Mouse (Mus musculus): ENCODE measurements around the gene Csnk2a1. TPM values are rescaled to one million over a fixed set of nuclear protein-coding genes. Genes with fewer than 3 reads are reported as not detected.
"Not testable (repeated sequence)": the region's sequence is repeated elsewhere in the genome, so short reads cannot be mapped to it uniquely, and the experiment has no call there.

Csnk2a1 gene
- total RNA-seq, 2 experiments from 2014 or later = 95.2 to 104 TPM

DNA sequence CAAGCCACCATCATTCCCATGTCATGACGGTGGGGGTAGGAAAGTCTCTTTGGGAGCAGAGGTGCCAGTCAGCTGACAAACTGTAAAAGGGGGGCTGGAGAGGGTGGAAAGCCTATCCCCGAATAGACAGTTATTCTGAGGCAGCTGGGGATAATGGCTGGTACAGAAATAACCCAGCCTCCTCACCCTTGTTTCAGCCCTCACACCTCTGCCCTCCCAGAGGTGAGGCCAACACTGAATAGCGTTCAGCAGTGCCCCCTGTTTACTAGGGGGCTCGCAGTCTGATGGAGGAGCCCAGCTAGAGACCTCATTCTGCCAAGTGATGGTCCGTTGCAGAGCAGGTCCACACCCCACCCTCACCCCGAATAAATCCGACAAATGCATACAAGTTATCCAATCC, 1.1 kb upstream of the Csnk2a1 start:
- intact Hi-C loops (cut with DNase I) = loop anchor here (5.0 kb wide), 1 partner anchor 107 kb away; the partner anchor contains the start of gene Rbck1
- DNase-seq (ENCODE audit: low spot score) = no peak

DNA sequence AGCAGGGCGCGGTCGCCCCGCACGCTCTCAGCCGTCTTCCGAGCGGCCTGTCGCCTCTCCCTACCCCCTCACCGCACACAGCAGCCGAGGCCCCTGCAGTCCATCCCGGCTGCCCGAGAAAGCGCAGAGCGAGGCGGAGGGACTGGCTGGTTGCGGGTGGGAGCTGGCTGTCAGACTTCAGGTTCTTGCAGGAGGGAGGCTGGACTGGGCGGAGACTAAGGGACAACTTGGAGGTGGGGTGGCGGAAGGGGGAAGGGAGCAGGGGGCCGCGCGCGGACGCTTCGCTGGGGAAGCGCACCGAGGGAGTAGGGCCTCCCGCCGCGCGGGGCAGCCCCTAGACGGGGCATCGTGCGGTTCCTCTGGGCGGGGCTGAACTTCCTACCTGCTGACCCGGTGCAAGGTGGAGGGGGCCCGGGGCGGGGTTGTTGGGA, 427 bp downstream of the Csnk2a1 start:
- DNase-seq (ENCODE audit: low spot score) = no peak
- intact Hi-C loops (cut with DNase I) = loop anchor here (5.0 kb wide), 1 partner anchor 105 kb away; the partner anchor contains the start of gene Rbck1

DNA sequence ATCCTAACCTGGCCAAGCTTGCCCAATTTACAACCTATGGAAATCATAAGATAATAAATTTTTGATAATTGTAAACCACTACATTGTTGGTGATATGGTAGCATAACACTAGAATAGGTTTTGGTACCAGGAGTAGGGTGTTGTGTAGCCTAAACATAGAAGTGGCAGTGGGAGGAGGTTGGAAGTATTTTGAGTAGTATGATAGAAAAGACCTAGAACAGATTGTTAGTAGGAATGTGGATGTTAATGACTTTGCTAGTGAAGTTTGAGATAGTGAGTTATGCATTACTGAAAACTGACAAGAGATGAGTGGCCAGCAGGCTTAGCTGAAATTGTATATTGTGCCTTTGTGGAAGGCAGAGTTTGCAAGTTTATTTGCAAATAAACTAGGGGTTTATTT, 3.4 kb downstream of the Csnk2a1 start:
- intact Hi-C loops (cut with DNase I) = no loop called here
- DNase-seq (ENCODE audit: low spot score) = no peak

DNA sequence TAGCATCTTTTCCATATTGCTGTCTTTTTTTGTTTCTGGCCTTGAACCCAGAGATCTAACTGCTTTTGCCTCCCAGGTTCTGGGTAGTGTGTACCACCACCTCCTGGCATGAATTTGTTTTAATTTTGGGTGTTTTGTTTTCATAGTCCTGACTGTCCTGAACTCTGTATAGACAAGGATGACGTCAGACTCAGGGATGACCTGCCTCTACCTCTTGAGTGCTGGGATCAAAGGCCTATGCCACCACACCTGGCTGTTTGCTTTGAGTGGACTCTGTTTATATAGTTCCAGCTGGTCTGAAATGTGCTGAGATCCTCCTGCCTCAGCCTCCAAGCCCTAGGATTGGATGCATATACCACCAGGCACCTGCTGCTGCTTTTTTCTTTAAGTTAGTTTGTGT, 11.3 kb downstream of the Csnk2a1 start:
- DNase-seq (ENCODE audit: low spot score) = no peak

DNA sequence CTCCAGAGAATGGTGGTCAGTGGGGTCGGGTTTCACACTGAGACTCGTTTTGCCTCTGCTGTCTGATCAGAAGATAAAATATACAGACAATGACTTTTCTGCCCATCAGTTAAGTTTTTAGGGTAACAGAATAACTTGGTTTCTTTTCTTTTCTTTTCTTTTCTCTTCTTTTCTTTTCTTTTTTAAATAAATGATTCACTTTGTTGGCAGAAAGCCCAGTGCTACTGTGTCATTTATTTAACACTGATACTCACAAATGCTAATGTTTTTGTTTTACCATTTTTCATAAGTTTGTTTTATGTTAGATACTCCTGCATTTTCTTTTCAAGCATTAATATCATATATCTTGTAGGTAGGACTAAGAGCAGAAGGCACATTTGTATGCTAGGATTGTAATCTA, 13.9 kb downstream of the Csnk2a1 start:
- DNase-seq (ENCODE audit: low spot score) = no peak
- intact Hi-C loops (cut with DNase I) = no loop called here

More for the DNA sequence above, 11.3 kb downstream of the Csnk2a1 start:
- intact Hi-C loops (cut with DNase I) = no loop called here

DNA sequence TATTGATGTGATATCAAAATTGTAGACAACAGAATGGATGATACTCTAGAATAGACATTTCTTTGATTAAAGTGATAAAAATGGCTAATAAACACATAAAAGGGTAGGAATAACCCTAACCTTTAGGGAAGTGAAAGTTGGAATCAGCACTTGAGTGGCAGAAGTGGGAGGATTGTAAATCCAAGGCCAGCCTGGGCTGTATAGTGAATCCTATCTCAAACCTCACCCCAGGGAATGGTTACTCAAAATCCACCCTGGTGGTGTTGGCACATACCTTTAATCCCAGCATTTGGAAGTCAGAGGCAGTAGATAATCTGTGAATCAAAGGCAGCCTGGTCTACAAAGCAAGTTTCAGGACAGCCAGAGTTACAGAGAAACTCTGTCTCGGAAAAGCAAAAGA, 20.6 kb downstream of the Csnk2a1 start:
- intact Hi-C loops (cut with DNase I) = no loop called here
- DNase-seq (ENCODE audit: low spot score) = no peak

DNA sequence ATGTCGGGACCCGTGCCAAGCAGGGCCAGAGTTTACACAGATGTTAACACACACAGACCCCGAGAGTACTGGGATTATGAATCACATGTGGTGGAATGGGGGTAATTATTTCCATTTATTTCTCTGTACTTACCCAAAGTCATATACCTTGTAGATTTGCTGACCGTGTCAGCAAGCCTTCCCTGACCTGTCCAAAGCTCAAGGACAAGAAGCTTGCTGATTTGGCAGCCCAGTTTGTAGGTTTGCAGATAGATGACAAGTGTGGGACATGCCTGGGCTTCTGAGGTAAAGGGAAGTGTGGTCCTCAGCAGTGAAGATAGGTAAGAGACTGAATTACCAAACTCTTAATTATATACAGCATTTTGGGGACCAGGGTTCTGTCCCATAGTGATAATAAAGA, 23.9 kb downstream of the Csnk2a1 start:
- intact Hi-C loops (cut with DNase I) = no loop called here

DNA sequence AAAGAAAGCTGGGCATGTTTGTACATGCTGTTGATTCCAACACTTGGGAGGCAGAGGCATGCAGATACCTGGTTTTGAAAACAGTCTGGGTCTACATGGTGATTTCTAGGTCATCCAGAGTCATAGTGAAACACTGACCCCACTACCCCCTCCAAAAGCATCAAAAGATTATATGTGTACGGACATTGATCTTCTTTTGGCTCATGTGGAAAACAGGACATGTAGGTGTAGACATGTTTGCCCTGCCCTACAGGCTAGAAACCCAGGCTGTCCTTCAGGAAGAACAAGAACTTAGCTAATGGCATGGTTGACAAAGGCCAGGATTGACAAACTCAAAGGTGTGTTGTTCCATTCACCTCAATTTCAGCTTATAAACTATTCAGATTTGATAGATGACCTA, 33.1 kb downstream of the Csnk2a1 start:
- no peak for DNase-seq (ENCODE audit: low spot score)
- intact Hi-C loops (cut with DNase I) = no loop called here

More for the DNA sequence above, 23.9 kb downstream of the Csnk2a1 start:
- DNase-seq (ENCODE audit: low spot score) = no peak

DNA sequence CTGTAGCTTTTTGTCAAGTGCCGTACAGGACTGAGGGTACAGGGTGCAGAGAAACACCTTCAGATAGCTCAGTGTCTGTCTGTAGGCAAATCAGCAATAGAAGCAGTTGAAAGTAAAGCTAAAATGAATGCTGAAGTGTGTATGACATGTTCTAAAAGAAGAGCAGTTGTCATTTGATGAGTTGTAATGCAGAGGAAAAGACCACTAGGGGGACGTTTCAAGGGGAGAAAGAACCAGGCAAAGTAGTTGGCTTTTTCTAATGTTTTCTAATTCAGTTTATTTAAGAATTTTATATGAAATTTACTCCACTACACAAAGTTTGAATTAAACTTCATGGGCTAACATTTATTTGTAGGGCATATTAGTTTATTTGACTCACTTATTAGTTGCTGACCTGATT, 47.0 kb downstream of the Csnk2a1 start:
- intact Hi-C loops (cut with DNase I) = loop anchor here (5.0 kb wide), 1 partner anchor 94 kb away; no protein-coding TSS in a partner anchor
- DNase-seq (ENCODE audit: low spot score) = no peak

DNA sequence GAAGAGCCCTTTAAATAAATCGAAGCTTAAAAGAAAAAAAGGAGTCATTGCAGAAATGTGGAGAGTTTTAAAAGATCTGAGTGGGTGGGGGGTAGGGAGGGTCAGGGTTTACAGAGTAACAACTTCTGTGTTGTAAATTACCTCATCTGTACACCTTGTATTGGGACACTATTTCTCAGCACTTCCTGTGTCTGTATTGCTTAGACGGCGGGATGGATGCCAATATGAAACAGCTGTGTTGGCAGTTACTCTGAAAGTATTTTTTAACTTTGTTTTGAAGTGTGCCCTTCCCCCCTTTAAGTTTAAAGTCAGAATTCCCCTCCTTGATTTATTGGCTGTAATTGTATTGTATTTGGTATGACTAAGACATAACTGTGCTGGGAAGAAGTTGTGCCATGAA, 54.8 kb downstream of the Csnk2a1 start:
- DNase-seq (ENCODE audit: low spot score) = no peak
- intact Hi-C loops (cut with DNase I) = no loop called here

DNA sequence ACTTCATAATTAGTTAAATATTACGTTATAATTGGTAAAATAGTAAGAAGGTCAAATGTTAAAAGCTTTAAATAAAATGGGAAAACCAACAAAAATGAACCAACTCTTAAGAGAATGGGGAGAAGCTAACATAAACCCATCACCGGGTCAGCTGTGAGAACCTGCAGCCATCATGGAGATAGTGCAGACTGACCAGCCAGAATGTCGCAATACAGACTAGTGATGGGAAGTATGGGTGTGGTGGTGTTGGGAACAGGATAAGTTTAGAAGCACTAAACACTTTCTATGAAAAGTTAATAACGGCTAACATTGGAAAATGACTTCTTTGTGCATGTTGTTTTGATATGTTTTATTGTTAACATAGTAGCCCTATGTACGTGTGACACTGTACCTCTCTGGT, 60.9 kb downstream of the Csnk2a1 start:
- DNase-seq (ENCODE audit: low spot score) = no peak
- intact Hi-C loops (cut with DNase I) = no loop called here

DNA sequence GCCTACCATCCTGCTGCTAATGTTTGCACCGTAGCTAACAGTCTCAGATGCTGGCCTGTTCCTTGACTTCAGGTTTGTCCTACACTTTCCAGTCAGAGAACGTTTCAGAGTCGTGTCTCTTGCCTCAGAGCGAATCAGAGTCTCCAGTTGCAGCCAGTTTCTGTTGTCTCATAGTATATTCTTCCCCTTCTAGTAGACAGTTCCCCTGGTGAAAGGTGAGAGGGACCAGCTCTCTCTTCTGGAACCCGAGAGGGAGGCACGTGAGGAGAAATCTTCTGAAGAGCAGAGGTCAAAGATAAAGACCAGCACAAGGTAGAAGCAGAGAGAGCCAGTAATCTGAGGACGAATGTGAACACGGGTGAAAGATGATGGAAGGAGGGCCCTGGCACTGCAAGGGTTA, 61.4 kb downstream of the Csnk2a1 start:
- intact Hi-C loops (cut with DNase I) = no loop called here
- DNase-seq (ENCODE audit: low spot score) = no peak

DNA sequence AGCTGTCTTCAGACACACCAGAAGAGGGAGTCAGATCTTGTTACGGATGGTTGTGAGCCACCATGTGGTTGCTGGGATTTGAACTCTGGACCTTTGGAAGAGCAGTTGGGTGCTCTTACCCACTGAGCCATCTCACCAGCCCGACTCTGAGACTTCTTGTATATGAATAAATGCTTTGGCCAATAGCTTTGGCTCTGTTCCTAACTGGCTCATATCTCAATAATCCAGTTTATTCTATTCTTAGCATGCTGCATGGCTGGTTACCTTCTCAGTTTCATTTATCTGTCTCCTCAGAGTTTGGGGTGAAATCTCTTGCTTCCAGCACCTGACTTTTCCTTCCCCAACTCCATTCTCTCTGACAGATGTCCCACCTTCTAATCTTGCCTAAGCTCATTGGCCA, 63.0 kb downstream of the Csnk2a1 start:
- intact Hi-C loops (cut with DNase I); DNase-seq (ENCODE audit: low spot score): not testable (repeated sequence)

DNA sequence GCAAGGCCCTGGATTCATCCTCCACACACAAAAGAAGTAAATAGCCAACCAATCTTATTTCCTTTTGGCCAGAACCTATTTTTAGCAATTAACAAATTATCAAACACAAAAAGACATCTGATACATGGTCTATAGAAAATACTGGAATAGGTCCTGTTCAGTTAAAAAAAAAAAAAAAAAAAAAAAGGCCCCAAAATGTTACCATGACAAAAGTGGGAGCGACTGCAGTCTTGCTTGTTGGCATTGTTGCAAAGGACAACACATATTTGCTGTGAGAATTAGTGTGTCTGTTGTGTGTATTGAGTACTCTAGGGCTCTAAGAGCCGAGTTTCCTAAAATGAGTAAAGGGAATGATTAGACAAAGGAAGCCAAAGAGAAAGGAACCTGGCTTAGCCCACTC, 65.8 kb downstream of the Csnk2a1 start:
- DNase-seq (ENCODE audit: low spot score) = no peak
- intact Hi-C loops (cut with DNase I) = no loop called here

DNA sequence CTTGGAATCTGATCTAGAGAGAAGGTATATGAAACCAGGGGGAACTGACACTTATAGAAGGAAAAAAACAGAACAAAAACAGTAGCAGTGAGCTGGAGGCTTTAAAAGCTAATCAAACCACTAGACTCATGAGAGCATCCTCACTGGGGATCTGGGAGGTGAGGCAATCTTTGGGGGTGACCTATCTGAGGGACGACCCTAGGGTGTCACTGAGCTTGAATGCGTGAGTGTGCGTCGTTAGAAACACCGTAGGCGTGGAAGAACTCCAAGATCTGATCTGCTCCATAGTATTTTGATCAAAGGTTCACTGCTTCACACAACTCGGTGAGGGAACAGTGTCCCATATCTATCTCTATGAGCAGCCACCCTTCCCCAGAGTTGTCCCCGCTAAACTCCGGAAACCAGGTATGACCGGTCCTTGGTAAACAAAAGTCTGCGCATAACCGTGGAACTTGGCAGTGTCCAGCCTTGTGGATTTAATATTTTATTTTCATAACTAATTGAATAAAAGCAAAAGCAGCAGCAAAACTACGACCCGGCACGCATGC, 66.6 kb downstream of the Csnk2a1 start:
- intact Hi-C loops (cut with DNase I) = no loop called here

DNA sequence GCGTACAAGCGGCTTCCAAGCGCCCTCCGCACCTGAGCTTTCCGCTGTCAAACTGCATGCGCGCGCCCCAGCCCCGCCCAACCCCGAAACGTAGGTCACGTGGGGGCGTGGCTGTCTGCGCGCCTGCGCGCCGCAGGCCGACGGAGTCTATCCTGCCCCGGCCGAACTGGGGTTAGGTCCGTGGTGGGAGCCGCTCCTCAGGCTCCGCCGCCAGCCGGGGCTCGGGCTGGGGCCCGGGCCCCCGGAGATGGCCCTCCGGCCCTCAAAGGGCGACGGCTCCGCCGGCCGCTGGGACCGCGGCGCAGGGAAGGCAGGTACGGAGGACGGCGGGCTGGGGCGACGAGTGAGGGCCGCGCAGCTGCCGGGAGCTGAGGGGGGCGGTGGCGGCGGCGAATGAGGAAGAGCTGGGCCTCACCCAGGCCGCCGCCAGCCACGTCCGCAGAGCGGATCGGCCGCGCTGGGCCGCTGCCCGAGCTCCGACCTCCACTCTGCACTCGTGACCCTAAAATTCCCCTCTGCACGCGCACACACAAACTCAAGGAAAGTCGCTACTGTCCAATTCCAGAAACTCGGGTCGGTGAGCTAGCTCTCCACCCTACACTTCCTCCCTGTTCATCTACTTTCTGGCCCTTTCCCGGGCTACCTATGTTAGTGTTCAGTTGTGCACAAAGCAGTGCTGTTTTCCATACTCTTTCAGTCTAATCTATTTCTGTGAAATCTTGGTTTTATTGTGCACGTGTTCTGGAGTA, 67.3 kb downstream of the Csnk2a1 start, which contains the start of gene Tbc1d20:
TSS of gene Tbc1d20 (plus strand) at position 102 of the 749 bp plus-strand sequence.
- intact Hi-C loops (cut with DNase I) = loop anchor here (2.0 kb wide), 1 partner anchor 39 kb away; the partner anchor contains the start of gene Rbck1
- DNase-seq (ENCODE audit: low spot score) = peak; percentile 89

More for the DNA sequence above, 66.6 kb downstream of the Csnk2a1 start:
- DNase-seq (ENCODE audit: low spot score) = no peak

DNA sequence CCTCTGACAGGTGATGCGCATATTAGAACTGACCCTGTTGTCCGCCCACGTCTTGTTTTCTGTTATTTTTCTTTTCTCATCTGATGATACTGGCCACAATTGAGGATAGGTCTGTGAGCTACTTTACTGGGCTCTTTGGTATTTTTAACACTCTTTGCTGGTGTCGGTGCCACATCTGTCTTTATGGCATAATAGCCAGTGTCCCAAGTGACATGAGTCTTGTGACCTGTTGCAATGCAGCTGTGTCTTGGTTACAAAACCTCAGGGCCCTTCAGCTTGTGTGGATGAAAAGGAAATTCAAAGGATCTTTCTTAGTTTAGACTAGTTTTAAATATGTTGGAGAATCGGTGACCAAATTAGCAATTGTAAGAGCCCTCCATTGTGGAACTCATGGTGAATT, 67.9 kb downstream of the Csnk2a1 start:
- intact Hi-C loops (cut with DNase I) = loop anchor here (2.0 kb wide), 1 partner anchor 38 kb away; the partner anchor contains the start of gene Rbck1
- no peak for DNase-seq (ENCODE audit: low spot score)

DNA sequence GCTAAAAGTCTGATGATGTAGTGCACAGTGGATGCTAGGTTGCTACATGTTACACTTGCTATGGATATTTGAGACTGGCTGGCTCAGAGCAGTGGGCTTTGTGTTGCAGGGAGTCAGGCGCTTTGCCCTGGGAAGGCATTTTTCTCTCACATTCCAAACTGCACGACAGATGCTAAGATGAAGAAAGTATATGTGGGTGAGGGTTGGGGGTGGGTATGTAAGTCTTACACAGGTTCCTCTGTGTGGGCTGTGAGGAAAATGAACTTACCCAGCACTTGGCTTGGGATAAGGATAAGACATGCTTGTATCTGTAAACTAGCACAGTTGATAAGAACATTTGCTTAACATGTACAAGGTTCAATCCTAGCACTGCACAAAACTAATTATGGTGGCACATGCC, 76.2 kb downstream of the Csnk2a1 start:
- intact Hi-C loops (cut with DNase I) = no loop called here
- DNase-seq (ENCODE audit: low spot score) = no peak

DNA sequence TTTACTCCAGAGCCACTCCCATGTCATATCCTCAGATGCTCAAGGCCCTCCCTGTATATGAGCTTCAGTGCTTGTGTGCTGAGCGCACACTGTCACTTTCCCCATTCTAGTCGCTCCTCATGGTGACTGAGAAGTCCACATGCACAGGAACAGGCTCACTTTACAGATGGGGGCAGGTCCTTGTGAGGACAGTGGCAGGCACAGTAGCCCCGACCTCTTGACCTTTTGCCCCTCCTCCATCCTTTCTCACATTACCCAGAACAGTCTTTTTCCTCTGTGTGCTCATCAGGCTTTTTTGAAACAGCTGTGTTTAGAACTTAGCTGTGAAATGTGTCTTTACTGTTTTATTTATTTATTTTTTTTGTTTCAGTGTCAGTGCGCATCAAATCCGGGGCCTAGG, 77.1 kb downstream of the Csnk2a1 start:
- intact Hi-C loops (cut with DNase I) = no loop called here

DNA sequence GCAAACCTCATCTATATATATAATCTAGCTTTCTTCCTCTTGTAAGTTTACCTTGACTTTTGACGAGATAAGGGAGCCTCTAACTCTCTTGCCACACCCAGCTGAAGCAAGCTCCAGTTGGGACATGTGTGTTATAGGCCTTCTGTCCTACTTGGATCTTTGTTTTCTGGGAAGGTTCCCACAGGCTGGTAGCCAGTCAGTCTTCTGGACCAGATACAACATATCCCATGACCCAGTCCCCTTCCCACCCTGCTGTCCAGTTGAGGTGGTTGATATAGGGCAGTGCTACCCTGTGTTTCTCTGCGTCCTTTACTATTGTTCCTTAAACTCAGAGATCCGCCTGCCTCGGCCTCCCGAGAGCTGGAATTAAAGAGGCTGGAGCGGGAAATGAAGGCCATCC, 78.8 kb downstream of the Csnk2a1 start:
- no peak for DNase-seq (ENCODE audit: low spot score)
- intact Hi-C loops (cut with DNase I) = no loop called here

More for the DNA sequence above, 77.1 kb downstream of the Csnk2a1 start:
- DNase-seq (ENCODE audit: low spot score) = no peak

DNA sequence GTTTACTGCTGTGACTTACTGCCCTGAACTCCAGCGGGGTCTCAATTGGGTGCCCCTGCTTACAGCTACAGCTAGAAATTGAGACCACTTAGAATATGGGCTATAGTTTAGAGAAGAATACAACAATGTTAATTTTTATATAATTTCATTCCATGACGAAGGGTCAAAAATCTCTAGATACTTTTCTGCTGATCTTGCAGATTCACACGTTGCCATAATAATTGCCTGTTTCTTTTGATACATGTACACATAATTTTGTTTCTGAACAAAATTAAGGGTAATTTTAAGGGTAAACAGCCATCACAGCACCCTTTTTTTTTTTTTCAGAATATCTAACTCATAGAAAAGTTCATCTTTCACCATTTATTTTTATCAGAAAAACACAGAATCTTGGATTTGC, 80.5 kb downstream of the Csnk2a1 start:
- intact Hi-C loops (cut with DNase I) = no loop called here
- DNase-seq (ENCODE audit: low spot score) = no peak
